Mouse (Mus musculus) MN1 (cell line): ENCODE results near the gene Prn.

Experiments used
- DNase-seq: peaks from one replicate; pipeline ENCODE4 v3.0.0-alpha.2; 2016; ENCODE audit warnings: low spot score

Gene Prn

GRCm38 (mm10) chr2:131906846-131907245 lies 2.9 kb upstream of the Prn start:
- no peak for DNase-seq

GRCm38 (mm10) chr2:131907311-131907710 lies 2.4 kb upstream of the Prn start:
- DNase-seq: no peak

- DNase-seq: peak; percentile 86
These were observed 1.4 kb upstream of the Prn start for GRCm38 (mm10) chr2:131908351-131908861.

- no peak for DNase-seq
These were observed 851 bp upstream of the Prn start for GRCm38 (mm10) chr2:131908906-131909305.

- DNase-seq: no peak
These were observed 1.1 kb downstream of the Prn start for GRCm38 (mm10) chr2:131910847-131911246.

- DNase-seq: peak; percentile 15
These were observed 1.6 kb downstream of the Prn start for GRCm38 (mm10) chr2:131911341-131911740.

- no peak for DNase-seq
These were observed 2.9 kb downstream of the Prn start for GRCm38 (mm10) chr2:131912526-131913258.

- no peak for DNase-seq
These were observed 22.6 kb downstream of the Prn start for GRCm38 (mm10) chr2:131932275-131932902.

- no peak for DNase-seq
These were observed 23.3 kb downstream of the Prn start for GRCm38 (mm10) chr2:131933013-131933412.

- no peak for DNase-seq
These were observed 23.8 kb downstream of the Prn start for GRCm38 (mm10) chr2:131933598-131933997.

GRCm38 (mm10) chr2:131934243-131934642 lies 24.5 kb downstream of the Prn start:
- no peak for DNase-seq

- peak; percentile 67 for DNase-seq
These were observed 25.8 kb downstream of the Prn start for GRCm38 (mm10) chr2:131935390-131936105.

GRCm38 (mm10) chr2:131936410-131936809 lies 26.7 kb downstream of the Prn start:
- no peak for DNase-seq

GRCm38 (mm10) chr2:131939404-131940111 lies 29.8 kb downstream of the Prn start:
- peak; percentile 47 for DNase-seq

- DNase-seq: no peak
These were observed 30.7 kb downstream of the Prn start for GRCm38 (mm10) chr2:131940506-131940905.

GRCm38 (mm10) chr2:131941501-131941900 lies 31.7 kb downstream of the Prn start:
- DNase-seq: no peak

GRCm38 (mm10) chr2:131944370-131944769 lies 34.6 kb downstream of the Prn start:
- no peak for DNase-seq

GRCm38 (mm10) chr2:131945225-131945624 lies 35.5 kb downstream of the Prn start:
- peak; percentile 34 for DNase-seq

GRCm38 (mm10) chr2:131945765-131946164 lies 36.0 kb downstream of the Prn start:
- no peak for DNase-seq

- no peak for DNase-seq
These were observed 36.6 kb downstream of the Prn start for GRCm38 (mm10) chr2:131946351-131946750.

GRCm38 (mm10) chr2:131948156-131948555 lies 38.4 kb downstream of the Prn start:
- DNase-seq: no peak
